Mouse (Mus musculus) testis, adult 2 months (tissue): ENCODE results near the gene Tspan18. TPM values are rescaled to one million over a fixed set of nuclear protein-coding genes. Genes with fewer than 3 reads are reported as not detected.

ENCODE experiments used
- H3K27ac ChIP-seq: fragments of 200-500 bp; 2 replicates; pipeline ENCODE4 v1.5.1; 2012; ENCODE audit warnings: low read depth, low read length; ENCODE audit not compliant: control insufficient read depth, insufficient read depth
- H3K27me3 ChIP-seq: fragments of 200-500 bp; 2 replicates; pipeline ENCODE4 v1.6.1; 2012; ENCODE audit warnings: mild to moderate bottlenecking, low read length, moderate library complexity; ENCODE audit not compliant: control insufficient read depth, insufficient read depth
- H3K36me3 ChIP-seq: fragments of 200-500 bp; 2 replicates; pipeline ENCODE4 v1.6.1; 2012; ENCODE audit warnings: mild to moderate bottlenecking, low read length; ENCODE audit not compliant: control insufficient read depth, insufficient read depth
- H3K4me1 ChIP-seq: fragments of 200-500 bp; 2 replicates; pipeline ENCODE4 v1.6.1; 2012; ENCODE audit warnings: low read length; ENCODE audit not compliant: control insufficient read depth, insufficient read depth
- H3K4me3 ChIP-seq: fragments of 200-500 bp; 2 replicates; pipeline ENCODE4 v1.5.1; 2012; ENCODE audit warnings: low read depth, mild to moderate bottlenecking, low read length, moderate library complexity, mixed read lengths; ENCODE audit not compliant: control insufficient read depth
- CTCF ChIP-seq: fragments of 200-500 bp; IDR thresholded peaks from 2 replicates; pipeline ENCODE4 v1.5.1; 2012; ENCODE audit warnings: low read depth, mild to moderate bottlenecking, inconsistent platforms, low read length, moderate library complexity; ENCODE audit not compliant: control insufficient read depth, insufficient read depth, insufficient replicate concordance
- POLR2A ChIP-seq: fragments of 200-500 bp; IDR thresholded peaks from 2 replicates; pipeline ENCODE4 v1.6.1; 2012; ENCODE audit warnings: low read depth, mild to moderate bottlenecking, inconsistent platforms, low read length, moderate library complexity; ENCODE audit not compliant: control insufficient read depth
- polyA plus RNA-seq: library from polyadenylated mRNA; depleted of rRNA; stranded (reverse); fragments of >200 nt; gene quantifications from 2 replicates; pipeline ENCODE4 v1.2.3, GENCODE M21; 2012

The Tspan18 gene
- polyA plus RNA-seq, 1 experiment = 15.8 TPM

DNA sequence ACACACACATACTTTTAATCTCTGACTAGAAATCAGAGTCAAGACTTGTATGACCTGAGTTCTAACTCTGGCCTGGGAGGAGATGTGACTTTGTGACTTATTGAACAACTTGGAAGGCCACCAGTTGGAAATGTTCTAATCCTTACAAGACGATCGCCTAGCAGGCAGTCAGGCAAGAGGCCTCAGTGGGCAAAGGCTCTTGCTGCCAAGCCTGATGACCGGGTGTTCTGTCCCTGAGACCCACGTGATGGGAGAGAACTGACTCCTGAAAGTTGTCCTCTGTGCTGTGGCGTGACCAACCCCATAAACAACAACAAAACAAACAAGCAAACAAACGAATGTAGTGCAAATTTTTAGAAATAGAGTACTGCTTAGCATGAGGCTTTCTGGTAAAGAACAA, 52.8 kb downstream of the Tspan18 start:
- Histone ChIP-seq H3K27ac (no peak overlapping the region), H3K27me3 (no peaks in the 10 kb centered on the region), H3K4me3 (no peak overlapping the region), H3K36me3 (no peaks in the 10 kb centered on the region), H3K4me1 (peaks cover 3% of the 10 kb centered on the region; the same call in 1 of the 2 replicates)
- no peak for TF ChIP-seq CTCF
- no peak for TF ChIP-seq POLR2A

DNA sequence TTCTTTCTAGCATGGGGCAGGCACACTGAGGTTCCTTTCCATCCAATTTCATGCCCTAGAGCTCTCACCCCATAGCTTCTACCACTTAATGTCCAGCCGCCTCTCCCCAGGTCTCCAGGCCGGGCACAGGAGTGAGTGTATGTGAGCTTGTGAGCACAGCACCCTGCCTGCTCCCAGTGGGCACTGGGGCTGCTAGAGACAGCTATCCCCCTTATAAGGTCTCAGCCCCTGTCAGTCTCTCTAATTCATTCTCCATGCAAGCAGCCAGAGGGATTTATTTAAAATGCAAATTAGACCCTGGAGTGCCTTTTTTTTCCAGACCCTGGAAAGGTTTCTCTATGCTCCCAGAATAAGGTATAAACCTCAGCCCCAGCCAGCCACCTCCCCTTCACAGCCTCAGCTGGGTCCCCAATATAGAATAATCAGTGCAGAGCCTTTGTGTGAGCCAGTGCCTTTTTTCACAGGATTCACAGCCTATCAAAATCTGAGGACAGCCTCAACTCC, 54.1 kb downstream of the Tspan18 start:
- no peak overlapping the region for H3K4me3 ChIP-seq
- H3K27me3 ChIP-seq = no peaks in the 10 kb centered on the region
- H3K4me1 ChIP-seq = peaks cover 3% of the 10 kb centered on the region; the same call in 1 of the 2 replicates
- no peak overlapping the region for H3K27ac ChIP-seq
- TF ChIP-seq CTCF = no peak
- TF ChIP-seq POLR2A = no peak
- no peaks in the 10 kb centered on the region for H3K36me3 ChIP-seq

DNA sequence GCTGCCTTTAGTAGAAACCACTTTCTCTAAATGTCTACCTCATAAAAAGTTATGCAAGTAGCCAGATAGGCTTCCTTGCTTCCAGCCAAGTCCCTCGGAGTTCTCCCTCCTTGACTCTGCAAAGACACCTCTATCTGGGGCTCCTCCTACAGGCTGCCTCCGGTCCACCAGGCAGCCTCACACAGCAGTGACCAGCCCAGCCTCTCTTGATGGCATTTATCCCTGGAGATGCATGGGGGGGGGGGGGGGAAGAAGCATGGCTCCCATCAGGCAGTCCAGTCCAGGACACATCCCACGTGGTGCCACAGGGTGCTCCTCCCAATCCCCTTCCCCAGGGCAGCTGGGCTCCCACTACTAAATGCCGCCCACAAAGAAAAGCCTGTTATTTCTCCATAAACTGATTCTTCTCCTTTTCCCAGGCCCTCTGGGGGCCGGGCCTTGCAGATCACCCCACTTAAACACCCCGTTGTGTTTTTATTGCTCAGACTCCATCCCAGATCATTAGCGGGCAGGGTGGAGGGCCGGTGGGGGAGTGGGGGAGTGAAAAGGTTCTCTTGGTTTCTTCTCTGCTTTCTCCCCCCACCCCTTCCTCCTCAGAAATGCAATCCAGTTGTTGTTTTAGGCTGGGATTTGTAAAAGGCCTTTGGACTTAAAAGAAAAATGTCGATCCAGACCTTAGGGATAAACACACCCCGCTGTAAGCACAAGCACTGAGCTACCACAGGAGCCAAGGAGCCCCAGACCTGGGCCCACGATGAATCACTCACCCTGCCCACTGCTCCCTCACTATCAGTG, 55.9 kb downstream of the Tspan18 start:
- H3K27ac ChIP-seq = peak overlapping the region; percentile 67
- H3K27me3 ChIP-seq = no peaks in the 10 kb centered on the region
- TF ChIP-seq POLR2A (no peak), CTCF (peak; percentile 4; the same call in 1 of the 2 replicates)
- no peak overlapping the region for H3K4me3 ChIP-seq
- H3K36me3 ChIP-seq = no peaks in the 10 kb centered on the region
- H3K4me1 ChIP-seq = peaks cover 3% of the 10 kb centered on the region; the same call in 1 of the 2 replicates

DNA sequence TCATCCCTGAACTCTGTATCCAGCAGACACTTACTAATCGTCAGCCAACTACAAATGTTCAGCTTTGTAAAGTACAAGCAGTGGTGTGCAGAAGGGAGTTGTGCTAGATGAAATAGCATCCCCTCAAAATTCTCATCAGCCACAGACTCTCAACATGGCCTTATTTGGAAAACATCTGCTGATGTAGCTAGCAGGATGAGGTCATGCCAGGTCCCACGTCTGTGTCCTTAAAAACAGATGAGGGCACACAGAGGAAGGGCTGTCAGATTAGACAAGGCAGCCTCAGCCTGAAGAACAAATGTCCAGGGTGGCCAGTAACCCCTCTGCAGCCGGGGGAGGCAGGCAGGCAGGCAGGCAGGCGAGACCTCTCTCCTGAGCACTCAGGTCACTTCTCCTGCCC, 56.8 kb downstream of the Tspan18 start:
- Histone ChIP-seq H3K36me3 (no peaks in the 10 kb centered on the region), H3K27me3 (no peaks in the 10 kb centered on the region), H3K4me1 (peaks cover 3% of the 10 kb centered on the region; the same call in 1 of the 2 replicates), H3K27ac (peak overlapping the region; percentile 67), H3K4me3 (no peak overlapping the region)
- no peak for TF ChIP-seq CTCF
- TF ChIP-seq POLR2A = no peak

DNA sequence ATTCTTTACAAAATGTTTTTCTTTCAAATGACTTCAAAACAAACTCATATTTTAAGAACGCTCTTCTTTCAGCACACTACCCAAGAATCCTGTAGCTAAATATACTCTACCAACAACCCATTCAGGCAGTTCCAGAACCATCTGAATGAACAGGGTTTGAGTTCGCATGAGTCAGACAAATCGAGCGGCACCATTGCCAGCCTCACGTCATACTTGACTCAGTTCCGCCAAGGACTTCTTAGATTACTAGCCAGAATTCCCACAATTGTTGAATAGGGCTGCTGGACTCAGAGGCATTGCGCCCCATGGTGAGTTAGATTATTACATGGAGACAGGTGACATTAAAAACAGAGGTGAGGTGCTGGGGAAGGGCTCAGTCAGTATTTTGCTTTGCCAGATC, 58.3 kb downstream of the Tspan18 start:
- H3K27ac ChIP-seq = no peak overlapping the region
- no peak overlapping the region for H3K4me3 ChIP-seq
- H3K36me3 ChIP-seq = no peaks in the 10 kb centered on the region
- peaks cover 3% of the 10 kb centered on the region; the same call in 1 of the 2 replicates for H3K4me1 ChIP-seq
- TF ChIP-seq CTCF (no peak), POLR2A (no peak)
- no peaks in the 10 kb centered on the region for H3K27me3 ChIP-seq

DNA sequence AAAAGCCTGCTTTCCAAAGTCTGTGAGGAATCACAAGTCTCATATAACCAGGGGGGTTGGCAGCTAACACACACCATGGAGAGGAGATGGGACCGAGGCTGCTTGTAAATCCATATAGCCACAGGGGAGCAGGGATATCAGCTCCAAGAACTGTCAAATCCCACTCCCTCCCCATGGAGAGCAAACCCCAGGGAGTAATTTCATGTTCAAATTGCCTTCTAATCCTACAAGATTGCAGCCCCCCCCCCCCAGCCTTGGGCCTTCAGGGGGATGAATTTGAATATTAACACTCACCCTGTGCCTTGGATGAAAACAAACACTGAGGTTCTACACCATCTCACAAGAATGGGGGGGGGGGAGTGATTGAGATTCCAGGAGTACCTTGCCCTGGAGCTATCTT, 60.4 kb downstream of the Tspan18 start:
- Histone ChIP-seq H3K4me3 (no peak overlapping the region), H3K27me3 (no peaks in the 10 kb centered on the region), H3K36me3 (no peaks in the 10 kb centered on the region), H3K4me1 (peaks cover 3% of the 10 kb centered on the region; the same call in 1 of the 2 replicates), H3K27ac (no peak overlapping the region)
- TF ChIP-seq CTCF = no peak
- no peak for TF ChIP-seq POLR2A

DNA sequence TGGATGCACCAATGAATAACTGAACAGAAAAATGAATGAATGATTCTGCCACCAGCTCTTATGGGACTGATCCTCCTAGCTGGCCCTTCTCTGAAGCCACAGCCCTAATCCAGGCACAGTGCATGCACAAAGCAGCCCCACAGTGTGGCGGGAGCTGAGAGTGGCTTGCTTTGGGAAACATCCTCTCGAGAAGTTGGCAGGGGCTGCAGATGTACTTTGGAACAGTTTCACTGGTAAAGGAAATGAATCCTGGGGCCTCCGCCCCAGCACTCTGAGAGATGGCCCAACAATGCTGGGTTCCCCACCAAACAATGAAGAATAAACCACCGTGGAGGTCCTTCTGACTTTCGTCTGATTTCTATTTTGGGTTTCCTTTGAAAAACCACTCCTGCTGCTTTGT, 64.2 kb downstream of the Tspan18 start:
- Histone ChIP-seq H3K4me1 (no peaks in the 10 kb centered on the region), H3K4me3 (no peak overlapping the region), H3K36me3 (no peaks in the 10 kb centered on the region)

DNA sequence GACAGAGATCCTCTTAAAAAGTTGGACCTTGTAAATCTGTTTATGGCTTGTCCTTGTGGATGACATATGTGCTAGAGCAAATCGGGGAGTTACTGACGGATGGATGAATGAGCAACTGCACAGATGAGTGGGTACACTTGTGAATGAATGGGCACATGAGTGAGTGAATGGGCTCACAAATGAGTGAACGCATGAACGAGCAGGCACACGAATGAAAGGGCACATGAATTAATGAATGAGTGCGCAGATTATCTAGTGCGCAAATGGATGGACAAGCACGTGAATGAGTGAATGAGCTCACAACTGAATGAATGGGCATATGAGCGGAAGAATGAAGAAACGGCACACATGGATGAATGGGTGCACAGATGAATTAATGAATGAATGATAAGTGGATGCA, 64.7 kb downstream of the Tspan18 start:
- no peak overlapping the region for H3K27ac ChIP-seq
- TF ChIP-seq CTCF (no peak), POLR2A (no peak)
- H3K27me3 ChIP-seq = no peaks in the 10 kb centered on the region
- no peak overlapping the region for H3K4me3 ChIP-seq
- H3K4me1 ChIP-seq = no peaks in the 10 kb centered on the region
- H3K36me3 ChIP-seq = no peaks in the 10 kb centered on the region

More for the DNA sequence above, 64.2 kb downstream of the Tspan18 start:
- Histone ChIP-seq H3K27me3 (no peaks in the 10 kb centered on the region), H3K27ac (no peak overlapping the region)
- TF ChIP-seq POLR2A = no peak
- no peak for TF ChIP-seq CTCF
